Mouse (Mus musculus) cerebellum, postnatal 25 days (tissue): ENCODE measurements around the gene Smok3a.
"Not testable (repeated sequence)": the region's sequence is repeated elsewhere in the genome, so short reads cannot be mapped to it uniquely, and the experiment has no call there.

Experiments
- DNase-seq, 2 experiments: peaks; one replicate each; pipeline ENCODE4 v3.0.0; 2021; ENCODE audit warnings: mixed read lengths in 2 of 2

Smok3a gene

DNA sequence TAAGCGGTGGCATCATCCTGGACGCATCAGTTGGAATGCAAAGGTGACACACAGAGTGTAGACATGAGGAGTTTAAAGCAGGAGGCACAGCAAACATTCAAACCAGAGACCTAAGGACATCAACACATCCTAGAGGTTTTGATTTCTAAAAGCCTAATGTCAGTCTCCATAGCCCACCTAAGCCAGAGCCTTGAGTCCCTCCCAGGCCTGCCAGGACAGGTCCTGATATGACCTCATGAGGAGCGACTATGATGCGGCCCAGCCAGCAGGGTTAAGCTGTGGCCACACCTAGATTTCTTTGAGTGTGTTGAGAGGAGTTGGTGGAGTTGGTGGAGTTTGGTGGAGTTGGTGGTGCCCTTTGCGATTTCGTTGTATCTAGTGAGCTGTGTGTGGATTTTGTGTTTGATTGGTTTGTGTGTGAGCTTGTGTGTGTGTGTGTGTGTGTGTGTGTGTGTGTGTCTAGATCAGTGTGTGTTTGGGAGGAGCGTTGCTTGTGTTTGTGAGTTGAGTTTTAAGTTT, at the start of gene Smok3a, which contains the start of gene Smok3b:
Smok3a (plus strand) TSS at position 301 of the 519 bp plus-strand sequence.
Smok3b (plus strand) TSS at position 469 of the 519 bp plus-strand sequence.
- not testable (repeated sequence) for DNase-seq

DNA sequence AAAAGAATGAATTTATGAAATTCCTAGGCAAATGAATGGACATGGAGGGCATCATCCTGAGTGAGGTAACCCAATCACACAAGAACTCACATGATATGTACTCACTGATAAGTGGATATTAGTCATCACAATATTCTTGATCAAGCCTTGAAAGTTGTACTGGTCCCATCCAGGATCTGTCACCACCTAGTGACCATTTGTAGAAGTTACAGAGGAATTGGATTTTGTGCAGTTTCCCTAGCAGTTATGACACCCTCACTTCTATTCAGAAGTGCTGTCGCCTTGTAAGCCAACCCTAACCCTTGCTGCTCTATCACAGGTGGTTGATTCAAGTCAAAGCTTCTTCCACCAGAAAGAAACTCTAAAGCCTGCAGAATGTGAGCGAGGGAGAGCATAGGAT, 47.9 kb upstream of the Smok3a start:
- DNase-seq = no peak

DNA sequence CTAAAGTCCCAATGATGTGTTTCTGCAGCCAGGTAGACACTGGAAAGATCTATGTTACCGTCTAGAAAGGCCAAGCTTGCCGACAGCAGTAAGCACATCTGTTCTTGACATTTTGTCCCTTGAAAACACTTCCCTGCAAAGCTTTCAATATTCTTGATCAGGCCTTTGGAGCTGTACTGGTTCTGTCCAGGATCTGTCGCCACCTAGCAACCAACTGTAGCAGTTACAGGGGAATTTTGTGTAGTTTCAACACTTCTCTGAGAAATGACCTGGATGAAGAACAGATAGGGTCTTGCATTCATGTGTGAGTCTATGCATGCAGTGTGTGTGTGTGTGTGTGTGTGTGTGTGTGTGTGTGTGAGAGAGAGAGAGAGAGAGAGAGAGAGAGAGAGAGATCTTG, 47.3 kb upstream of the Smok3a start:
- DNase-seq = peak in 1 of 2 experiments; percentile 7

DNA sequence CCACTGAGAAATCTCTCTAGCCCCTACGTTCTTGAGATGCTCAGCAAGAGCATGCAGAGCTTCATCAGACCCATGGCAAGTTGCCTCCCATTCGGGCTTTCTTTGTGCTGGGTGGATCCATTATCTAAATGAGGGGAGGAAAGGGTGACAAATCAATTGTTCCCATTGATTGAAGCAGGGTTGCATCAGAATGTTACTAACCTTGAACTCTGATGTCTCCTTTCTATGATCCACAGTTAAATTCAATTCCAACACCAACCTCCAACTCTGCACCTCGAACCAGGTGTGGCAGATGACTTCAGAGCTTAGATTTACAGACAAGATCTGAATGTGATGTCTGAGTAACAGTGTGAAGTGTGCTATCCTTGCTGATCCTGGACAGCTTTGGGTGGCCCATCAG, 46.3 kb upstream of the Smok3a start:
- DNase-seq = no peak

DNA sequence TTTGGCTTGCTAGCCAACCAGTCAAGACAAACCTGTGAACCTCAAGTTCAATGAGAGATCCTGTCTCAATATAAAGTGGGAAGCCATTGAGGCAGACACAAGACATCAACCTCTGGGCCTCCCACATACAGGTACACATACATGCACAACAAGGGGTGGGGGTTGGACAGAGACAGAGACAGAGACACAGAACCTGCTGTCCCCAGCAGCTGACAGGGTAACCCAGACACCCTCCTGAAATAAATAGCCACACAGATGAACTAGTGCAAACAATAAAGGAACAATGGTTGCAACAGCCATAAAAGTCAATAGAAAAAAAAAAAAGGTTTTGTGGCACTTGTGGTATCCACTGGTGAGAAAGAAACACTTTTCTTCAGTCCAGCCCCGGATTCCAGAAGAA, 45.6 kb upstream of the Smok3a start:
- no peak for DNase-seq

DNA sequence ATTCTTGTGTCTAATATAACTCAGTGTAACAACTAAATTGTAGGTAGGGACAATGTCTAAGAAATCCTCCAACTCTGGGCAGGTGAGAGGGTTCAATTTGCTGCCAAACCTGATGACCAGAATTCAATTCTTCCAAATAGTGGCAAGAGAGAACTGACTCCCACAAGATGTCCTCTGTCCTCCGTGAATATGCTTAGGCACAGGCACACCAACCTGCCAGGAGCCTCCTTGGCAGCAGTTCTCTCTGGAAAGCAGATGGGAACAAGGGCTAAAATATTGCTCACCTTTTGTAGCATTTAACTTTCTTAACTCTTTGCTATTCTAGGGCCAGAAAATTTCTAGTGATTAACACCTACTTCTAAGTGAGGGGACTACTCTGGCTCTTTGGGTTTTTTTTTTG, 43.8 kb upstream of the Smok3a start:
- DNase-seq = no peak

DNA sequence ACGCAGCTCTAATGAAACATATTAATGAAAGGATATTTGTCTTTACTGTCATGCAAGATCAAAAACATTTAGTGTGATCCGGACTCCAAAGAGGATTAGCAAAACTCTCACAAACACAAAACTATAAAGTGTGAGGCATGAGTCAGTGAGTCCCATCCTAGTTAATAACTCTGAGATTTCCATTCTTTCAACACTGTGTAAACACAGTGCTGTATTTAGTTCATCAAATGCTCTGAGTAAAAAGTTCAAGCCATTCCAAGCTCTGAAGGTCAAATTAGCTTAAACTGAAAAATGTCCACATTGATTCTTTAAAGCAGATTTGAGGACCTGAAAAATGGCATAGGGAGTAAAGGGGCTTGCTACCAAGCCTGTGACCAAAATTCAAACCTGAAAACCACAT, 42.0 kb upstream of the Smok3a start:
- DNase-seq = no peak

DNA sequence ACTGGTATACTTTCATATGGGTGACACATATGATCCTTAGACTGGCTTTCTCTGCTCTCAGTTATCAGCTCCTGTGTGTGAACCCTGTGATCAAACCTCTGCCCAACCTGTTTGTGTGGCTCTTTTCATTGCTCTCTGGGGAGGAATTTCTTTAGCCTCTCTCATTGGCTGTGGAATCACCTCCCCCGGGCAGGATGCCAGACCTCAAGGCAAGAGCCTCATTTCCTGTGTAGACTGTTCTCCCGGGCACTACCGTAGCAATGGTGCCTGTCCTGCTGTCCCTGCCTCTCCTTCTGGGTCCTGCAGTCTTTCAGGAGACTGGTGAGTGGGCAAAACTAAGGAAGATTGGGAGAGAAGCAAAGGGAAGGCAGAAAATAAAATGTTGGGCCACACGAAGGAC, 39.8 kb upstream of the Smok3a start, which contains the start of gene Azgp1:
Azgp1 (plus strand) TSS at position 221 of the 400 bp plus-strand sequence.
- DNase-seq = no peak

DNA sequence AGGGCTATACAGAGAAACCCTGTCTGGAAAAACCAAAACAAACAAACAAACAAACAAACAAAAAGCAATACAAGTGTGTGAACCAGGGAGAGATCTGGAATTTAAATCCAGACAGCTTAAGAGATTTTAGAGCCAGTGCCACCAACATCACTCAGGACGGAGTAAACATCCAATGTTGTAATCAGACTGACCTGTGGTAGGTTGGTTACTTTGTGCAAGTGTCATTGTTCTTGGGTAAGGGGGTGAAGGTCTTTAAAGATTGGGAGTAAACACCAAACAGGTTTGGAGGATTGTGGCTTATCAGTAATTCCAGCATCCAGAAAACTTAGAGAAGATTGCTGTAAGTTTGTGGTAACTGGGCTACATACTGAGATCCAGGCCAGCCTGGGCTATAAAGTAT, 34.7 kb upstream of the Smok3a start:
- no peak for DNase-seq

DNA sequence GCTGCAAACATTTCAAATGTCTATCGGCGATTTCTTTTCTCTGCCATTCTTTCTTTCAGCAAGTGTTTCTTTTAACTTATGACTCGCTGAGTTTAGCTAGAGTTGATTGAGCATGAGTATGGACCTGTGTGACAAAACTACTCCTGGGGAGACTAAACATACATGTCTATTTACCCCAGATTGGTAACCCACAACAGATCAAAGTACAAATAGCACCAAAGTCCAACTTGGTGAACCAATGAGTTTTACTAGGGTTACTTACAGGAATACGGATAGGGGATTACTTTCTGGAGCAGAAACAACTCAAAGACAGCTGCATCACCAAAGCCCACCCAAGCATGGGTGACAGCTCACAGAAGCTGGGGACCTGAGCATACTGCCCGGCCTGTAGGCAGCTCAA, 11.6 kb upstream of the Smok3a start:
- no peak for DNase-seq

DNA sequence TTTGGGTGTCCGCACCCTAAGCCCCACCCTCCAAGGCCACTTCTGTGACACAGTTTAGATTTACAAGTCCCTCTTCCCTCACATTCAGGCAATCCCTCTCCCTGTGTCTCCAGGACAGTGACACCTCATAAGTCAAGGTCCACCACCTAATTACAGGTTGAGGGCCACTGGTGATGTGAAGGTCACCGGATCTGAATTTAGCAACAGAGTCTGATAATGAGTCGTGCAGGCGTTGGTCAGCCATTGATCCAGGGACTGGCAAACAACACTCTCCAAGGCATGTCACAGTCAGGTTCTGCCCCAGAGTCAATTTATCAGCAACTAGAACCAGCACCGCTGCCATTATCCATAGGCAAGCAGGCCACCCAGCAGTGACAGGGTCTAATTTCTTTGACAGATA, 8.7 kb upstream of the Smok3a start:
- no peak for DNase-seq

DNA sequence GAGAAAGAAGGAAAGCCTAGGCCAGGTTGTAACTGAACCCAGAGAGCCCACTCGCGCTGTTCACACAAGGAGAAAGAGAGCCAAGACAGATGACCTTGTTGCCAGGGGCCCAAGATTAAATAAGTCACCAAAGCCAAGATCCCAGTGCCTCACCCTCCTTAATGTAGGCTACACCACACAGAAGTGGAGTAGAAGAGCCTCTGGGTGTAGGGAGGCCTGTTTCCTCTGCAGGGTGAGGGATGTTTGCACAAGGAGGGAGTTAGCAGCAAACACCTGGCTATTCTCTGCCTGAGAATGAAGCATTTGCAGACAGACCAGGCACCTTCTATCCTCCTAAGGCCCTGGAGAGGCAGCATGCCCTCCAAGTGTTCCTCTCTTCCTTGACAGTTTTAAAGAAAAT, 4.5 kb upstream of the Smok3a start:
- no peak for DNase-seq

DNA sequence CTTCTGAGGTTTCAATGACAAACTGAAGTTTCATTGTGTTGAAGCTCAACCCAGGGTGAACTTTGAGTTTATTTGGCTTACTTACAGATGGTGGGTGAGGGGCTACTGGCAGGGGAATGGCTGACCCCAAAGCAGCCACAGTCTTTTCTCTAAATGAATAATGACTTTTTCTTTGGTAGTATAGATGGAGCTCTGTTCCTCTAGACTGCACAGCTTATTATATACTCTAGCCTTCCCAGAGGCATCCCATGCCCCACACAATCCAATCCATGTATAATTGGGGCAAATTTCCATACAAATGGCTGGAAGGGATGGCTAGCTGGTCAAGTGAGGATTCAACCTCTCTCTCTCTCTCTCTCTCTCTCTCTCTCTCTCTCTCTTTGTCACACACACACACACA, 4.1 kb upstream of the Smok3a start:
- no peak for DNase-seq

DNA sequence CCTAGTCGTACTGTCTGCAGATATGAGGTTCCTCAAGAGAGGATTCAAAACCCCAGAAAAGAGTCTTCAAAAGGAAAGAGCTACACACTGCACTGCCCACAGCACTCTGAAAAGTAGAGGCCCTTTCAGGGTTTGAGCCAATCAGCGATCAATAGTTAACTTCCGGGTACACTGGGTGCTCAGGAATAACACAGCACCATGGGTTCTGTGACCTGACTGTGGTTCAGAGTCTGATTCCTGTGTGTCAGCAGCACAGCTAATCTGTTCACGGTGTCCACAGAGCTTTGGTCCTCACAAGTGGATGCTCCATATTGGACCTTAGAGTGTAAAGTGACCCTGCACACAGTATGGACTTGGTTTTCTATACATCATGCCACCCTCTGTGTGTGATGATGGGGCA, 1.5 kb upstream of the Smok3a start:
- DNase-seq = not testable (repeated sequence)

DNA sequence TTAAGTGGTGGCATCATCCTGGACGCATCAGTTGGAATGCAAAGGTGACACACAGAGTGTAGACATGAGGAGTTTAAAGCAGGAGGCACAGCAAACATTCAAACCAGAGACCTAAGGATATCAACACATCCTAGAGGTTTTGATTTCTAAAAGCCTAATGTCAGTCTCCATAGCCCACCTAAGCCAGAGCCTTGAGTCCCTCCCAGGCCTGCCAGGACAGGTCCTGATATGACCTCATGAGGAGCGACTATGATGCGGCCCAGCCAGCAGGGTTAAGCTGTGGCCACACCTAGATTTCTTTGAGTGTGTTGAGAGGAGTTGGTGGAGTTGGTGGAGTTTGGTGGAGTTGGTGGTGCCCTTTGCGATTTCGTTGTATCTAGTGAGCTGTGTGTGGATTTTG, 31.8 kb downstream of the Smok3a start, which contains the start of gene Smok3c:
Smok3c (plus strand) TSS at position 301 of the 400 bp plus-strand sequence.
- not testable (repeated sequence) for DNase-seq

DNA sequence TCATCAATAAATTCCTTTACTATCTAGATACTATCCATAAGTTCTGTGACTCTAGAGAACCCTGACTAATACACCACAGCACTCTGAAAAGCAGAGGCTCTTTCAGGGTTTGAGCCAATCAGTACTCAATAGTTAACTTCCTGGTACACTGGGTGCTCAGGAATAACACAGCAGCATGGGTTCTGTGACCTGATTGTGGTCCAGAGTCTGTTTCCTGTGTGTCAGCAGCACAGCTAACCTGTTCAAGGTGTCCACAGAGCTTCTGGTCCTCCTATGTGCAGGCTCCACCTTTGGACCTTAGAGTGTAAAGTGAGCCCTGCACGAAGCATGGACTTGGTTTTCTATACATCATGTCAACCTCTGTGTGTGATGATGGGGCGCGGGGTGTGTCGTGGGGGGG, 52.7 kb downstream of the Smok3a start:
- no peak for DNase-seq

DNA sequence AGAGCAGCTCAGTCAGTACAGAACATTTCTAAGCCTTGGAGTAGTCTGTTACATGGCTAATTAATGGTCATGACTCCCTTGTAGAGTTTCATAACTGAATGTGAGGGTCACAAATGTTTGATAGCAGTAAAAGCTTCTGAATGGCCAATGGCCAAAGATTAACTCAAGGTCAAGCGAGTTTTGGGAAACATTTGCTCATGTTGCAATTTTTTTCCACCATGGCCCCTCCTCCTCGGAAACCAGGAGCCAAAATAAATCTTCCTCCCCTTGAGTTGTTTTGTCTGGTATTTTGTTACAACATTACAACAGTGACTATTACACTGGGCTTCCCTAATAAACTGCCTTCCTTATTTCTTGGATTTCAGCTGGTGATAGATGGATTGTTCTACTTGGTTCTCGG, 54.6 kb downstream of the Smok3a start:
- DNase-seq = no peak

DNA sequence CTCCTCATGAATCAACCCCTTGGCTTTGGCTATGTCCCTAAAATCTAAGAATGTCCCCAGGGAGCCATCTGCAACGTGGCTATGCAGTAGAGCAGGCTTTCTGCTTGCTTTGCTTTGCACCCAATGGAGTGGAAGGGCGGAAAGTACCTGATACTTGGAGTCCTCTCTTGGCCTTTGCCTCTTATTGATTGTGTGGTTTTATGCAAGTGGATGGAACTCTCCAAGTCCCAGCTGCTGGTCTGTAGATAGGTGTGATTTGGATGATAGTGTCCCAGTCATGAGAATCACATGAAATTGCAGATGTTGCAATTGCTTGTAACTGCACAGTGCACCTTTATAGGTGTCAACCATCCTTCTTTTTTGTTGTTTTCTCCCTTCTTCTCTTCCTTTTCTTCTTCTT, 55.1 kb downstream of the Smok3a start:
- no peak for DNase-seq

DNA sequence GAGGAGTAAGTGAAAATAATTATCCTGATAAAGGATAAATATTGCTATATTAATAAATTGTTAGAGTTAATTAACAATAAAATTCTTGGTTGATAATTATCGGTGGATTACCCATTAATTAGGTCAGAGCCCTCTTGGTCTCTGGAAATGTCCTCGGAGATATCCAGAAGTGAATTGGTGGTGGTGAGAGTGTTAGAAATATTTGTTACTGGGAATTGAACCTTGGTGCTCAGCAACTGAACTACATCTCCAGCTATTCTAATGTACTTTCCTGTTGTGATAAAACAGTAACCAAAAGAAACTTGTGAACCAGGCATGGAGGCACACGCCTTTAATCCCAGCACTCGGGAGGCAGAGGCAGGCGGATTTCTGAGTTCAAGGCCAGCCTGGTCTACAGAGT, 59.4 kb downstream of the Smok3a start:
- DNase-seq = no peak

DNA sequence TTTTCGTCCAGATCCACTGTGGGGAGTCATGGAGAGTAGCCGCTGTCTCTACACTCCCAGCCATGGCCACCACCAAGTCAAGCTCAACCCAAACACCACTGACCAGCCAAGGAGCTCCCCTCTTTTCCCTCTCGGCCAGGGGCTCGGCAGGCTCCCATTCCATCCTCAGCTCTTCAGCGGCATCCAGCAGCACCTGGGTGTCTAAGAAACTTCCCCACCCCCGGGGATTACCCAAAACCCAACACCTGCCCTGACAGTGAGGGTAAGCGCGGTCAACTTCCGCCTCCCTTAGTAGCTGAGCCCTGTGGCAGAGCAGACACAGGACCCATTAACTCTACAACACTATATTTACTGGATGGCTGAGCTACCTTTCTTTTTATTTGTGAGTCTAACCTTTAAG, 60.4 kb downstream of the Smok3a start:
- DNase-seq = no peak

DNA sequence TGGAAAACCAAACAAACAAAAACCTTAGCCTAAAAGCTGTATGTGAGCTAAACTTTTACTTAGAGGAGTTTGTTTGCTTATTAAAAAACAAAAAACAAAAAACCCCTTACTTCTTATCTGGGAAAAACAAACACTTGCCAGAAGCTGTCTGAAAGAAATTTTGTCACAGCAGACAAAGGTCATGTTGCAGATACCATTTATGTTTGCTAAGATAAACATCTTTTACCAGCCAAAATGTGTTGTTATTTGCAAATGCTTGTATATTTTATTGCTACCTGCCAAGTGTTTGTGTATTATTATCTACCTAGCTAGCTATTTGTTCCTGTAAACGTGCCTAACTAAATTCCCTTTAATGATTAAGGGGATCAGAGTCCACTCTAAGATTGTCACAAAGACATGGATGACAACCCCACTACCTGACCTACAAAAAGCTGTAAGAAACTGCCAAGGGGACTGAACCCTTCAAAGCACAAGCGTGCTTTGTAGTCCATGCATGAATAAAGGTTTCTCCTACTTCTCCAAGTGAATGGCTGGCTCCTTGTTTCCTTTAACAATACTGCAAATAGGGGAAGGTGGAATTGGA, 62.3 kb downstream of the Smok3a start:
- DNase-seq = no peak

DNA sequence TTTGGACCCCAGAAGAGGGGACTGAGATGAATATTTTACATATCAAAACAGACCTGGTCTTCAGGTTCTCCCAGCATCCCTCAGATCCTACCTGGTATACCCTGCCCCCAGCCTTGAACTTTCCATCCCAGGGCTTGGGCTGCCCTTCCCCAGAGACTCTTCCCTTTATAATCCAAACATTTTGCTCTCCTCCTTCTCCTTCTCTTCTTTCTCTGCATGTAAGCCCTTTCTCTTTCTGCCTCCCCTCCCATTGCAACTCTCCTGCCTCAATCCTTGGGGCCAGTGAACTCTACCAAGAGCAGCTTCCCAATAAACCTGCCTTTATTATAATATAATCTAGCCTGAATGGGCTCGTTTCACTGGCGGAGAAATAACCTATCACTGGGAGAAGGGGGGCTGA, 62.9 kb downstream of the Smok3a start:
- no peak for DNase-seq
